Mouse (Mus musculus) bone marrow, adult 2 months (tissue): ENCODE results near the gene Srgap3.

ENCODE experiments used
- CTCF ChIP-seq: fragments of 200-500 bp; IDR thresholded peaks from 2 replicates; pipeline ENCODE4 v1.5.1; 2011; ENCODE audit warnings: low read length, control low read depth; ENCODE audit not compliant: control insufficient read depth, insufficient read depth
- POLR2A ChIP-seq: fragments of 200-500 bp; IDR thresholded peaks from 2 replicates; pipeline ENCODE4 v1.6.1; 2011; ENCODE audit warnings: low read depth, mild to moderate bottlenecking, control low read depth, low read length, borderline replicate concordance; ENCODE audit not compliant: control insufficient read depth

DNA sequence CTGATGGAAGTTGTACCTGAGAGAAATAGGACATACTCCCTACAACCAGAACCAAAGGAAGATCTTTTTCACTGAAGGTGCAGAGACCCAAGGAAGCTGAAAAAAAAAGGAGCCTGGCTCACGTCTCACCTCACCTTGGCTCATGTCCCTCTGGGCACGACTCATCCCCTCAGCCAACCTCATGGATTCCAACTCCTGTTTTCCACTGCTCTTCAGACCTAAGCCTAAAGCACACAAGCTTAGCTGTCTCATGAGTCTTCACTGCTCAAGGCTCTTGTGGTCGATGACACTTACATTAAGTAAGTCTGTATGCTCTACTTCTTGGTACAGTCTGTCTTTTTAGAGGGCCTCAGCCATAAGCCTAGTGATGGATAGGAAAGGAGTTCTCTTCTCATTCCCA is 31.9 kb upstream of the Srgap3 start:
- TF ChIP-seq CTCF = no peak
- no peak for TF ChIP-seq POLR2A
